Mouse (Mus musculus): ENCODE measurements around the gene Actn4.
A peak's percentile ranks its signal among the peaks of the same experiment; 100 is the strongest.

The Actn4 gene

DNA sequence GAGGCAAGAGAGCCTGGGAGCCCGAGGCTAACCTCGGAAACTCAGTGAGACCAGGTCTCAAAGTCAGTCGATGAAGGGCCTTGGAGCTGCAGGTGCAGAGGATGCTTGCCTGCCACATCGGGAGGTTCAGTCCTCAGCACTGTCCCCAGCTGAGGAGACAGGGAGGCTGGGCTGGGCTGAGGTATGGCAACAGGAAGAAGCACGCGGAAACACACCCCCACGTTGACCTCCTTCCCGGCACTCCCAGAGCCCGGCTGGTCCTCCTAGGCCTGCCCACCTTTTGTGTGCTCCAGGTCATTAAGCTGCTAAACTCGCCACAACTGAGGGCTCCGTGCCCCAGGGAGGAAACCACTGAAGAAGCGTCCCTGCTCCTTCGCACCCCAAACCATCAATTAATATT is 80.9 kb downstream of the Actn4 start, which contains the start of gene Capn12:
Gene Capn12 (plus strand): TSS at position 224 of the 400 bp plus-strand sequence.
- no peak for DNase-seq

DNA sequence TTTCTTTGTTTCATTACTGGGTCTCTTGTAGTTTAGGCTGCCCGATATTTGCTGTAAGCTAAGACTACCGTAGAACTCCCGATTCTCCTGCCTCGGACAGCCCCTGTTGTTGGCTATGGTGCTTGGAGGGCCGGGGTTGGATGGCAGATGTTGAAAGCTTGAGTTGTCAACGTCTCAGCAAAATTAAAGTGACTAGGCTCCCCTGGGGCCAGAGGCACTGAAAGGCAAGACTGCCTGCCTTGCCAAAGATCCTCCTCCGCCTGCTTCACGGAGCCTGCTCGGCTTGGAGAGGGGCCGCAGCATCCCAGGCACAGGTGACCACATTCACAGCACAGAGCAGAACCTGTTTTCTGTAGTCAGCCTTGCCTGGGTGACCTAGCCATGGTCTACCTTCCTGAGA is 81.6 kb downstream of the Actn4 start:
- peak in 1 of 2 experiments; percentile 55 for DNase-seq

DNA sequence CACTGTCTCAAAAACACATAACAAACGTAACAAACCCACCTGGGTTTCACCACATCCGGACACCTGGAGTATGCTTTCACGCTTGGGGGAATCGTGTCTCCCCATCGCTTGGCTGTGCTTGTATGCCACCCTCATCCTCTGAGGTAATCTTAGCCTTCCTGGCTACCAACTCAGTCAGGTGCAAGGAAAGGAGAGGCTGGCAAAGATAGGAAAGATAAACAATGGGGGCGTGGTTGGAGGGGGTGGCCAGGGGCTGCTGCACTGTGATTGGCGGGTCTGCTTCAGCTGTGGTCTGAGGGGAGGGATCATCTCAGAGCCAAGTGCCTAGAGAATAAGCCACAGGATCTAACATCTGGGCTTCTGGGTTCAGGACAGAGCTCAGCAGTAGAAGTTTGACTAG is 82.5 kb downstream of the Actn4 start:
- DNase-seq = no peak

DNA sequence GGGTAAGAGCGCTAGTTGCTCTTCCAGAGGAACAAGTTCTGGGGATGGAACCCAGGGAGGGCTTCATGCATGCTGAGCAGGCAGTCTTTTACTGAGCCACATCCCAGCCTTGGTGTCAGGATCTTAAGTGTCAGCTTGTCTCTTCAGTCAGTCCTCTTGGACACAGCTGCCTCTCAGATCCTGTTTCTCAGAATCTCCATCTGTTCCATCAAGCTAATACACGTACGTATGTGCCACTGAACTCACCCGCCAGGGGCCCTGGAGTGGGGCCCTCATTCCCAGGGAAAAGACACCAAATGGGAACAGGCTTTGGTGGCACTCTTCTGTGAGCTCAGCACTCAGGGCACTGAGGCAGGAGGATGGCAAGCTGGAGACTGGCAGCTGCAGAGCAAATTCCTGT is 84.3 kb downstream of the Actn4 start:
- DNase-seq = no peak

DNA sequence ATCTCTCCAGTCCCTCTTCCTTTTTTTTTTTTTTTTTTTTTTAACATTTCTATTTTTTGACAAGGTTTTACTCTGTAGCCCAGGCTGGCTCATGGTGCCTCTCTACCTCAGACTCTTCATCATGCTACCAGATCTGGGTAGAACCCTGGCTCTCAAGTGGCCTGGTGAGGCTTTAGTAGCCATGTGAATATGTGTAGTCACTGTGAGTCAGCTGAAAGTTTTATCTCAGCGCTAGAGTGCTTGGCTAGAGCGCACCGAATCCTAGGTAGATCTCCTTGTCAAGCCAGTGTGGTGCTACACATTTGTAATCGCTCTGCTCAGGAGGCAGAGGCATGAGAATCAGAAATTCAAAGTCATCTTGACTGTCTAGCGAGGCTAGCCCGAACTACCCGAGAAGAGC is 85.0 kb downstream of the Actn4 start:
- DNase-seq = no peak

DNA sequence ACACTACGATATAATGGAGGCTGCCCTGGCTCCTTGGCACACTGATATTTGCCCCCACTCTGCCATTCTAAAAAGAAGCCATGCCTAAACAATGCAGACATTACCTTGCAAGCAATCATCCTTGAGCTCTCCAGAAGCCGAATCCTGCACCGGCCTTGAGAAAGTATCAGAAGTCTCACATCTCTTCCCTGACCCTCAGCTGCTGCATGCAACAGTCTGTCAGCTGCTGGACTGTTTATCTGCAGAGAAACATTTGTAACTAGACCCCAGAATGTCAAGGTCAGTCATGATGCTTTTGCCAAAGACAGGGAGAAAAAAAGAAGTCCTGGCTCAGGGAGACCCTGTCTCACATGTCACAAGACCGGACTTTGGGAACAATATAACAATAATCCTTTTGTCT is 86.0 kb downstream of the Actn4 start:
- DNase-seq = no peak

DNA sequence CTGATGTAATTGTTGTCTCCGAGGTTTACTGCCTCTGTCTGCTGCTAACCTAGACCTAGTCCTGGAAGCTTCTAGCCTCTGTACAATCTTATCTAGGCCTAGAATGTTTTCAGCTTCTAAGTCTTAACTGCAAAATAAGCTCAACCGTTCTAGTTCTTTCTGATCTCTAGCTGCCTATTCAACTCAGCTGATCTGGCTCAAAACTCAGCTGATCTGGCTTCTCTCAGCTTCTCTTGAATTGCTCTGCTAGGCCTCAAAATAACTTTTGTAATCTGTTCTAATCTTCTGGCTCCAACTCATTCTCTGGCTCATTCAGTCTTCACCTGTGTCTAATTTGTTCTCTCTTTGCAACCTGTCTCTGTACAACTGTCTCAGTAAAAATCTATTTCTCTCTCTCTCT is 87.6 kb downstream of the Actn4 start:
- no peak for DNase-seq

DNA sequence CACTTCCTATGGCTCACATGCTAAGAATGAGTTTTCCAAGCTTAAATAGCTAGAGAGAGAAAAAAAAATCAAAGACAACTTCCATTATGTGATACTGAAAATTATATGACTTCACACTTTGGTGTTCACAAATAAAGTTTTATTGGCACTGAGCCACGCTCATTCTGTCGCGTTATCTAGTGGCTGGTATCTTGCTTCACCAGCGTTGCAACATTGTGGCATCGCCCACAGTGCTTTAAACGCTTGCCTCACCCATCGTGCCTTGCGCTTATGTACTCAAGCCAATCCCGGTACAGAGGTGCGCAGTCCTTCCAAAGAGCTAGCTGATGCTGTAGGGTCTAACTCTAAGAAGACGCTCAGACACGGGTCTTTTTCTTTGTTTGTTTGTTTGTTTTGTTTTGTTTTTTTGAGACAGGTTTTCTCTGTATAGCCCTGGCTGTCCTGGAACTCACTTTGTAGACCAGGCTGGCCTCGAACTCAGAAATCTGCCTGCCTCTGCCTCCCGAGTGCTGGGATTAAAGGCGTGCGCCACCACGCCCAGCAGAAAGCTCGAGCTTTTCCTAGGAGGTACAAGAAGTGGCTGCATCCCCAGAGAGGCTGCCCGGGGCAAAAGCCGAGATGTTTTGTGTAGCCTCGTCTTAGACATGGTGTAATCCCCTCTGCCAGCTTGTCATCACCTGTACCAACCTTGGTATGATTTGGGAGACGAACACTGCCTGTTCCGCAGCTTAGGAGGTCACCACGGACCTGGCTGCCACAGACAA is 91.1 kb downstream of the Actn4 start:
- no peak for DNase-seq

DNA sequence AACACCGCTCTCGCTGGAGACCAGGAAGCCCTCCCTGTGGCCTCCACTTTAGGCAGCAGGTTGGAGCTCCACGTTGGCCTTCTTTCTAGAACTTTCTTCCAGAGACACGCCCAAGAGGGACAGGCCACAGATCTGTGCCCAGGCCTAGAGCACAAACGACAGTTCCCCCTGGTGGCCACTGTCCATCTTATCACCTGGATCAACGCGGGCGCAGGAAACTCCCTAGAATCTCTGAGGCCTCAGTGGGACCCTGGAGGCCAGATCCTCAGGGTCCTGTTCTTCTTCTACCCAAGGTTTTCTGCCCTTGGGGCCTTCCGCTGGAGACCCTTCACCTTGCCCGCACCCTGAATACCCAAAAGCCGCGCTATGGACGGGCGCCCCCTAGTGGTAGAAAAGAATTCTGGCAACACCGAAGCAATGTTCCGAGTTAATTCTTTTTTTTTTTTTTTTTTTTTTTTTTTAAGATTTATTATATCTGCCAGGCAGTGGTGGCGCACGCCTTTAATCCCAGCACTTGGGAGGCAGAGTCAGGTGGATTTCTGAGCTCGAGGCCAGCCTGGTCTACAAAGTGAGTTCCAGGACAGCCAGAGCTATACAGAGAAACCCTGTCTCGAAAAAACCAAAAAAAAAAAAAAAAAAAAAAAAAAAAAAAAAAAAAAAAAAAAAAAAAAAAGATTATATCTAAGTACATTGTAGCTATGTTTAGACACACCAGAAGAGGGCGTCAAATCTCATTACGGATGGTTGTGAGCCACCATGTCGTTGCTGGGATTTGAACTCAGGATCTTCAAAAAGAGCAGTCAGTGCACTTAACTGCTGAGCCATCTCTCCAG is 94.4 kb downstream of the Actn4 start:
- DNase-seq = peak; percentile 83 to 87

DNA sequence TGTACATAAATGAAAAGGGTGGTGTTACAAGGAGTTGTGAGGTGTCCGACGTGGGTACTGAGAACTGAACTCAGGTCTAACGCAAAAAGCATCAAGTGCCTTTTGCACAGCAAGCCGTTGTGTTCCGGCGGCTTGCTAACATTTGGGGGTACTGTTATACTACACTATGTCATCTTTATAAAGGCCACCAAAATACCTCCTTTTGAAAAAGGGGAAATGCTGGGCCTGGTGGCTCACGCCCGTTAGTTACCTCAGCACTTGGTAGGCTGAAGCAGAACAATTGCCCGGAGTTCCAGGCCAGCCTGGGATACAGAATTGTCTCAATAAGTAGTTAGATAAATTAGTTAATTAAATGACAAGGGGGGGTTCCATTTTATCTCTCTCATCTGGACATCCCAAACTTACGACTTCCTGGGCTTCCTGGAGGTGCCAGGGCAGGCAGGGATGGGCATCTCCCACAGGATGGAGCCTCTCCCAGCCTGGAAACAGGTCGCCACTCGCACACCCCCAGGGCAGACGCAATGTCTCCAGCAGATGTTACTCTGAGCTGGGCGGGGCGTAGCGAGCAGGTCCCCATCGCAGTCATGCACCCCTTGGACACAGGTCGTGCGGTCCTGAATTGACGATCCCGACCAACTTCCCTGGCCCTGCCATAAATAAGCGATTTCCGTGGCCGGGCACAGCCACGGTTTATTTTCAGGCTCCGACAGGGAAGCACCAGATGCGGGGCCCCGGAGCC is 95.2 kb downstream of the Actn4 start:
- DNase-seq = no peak

DNA sequence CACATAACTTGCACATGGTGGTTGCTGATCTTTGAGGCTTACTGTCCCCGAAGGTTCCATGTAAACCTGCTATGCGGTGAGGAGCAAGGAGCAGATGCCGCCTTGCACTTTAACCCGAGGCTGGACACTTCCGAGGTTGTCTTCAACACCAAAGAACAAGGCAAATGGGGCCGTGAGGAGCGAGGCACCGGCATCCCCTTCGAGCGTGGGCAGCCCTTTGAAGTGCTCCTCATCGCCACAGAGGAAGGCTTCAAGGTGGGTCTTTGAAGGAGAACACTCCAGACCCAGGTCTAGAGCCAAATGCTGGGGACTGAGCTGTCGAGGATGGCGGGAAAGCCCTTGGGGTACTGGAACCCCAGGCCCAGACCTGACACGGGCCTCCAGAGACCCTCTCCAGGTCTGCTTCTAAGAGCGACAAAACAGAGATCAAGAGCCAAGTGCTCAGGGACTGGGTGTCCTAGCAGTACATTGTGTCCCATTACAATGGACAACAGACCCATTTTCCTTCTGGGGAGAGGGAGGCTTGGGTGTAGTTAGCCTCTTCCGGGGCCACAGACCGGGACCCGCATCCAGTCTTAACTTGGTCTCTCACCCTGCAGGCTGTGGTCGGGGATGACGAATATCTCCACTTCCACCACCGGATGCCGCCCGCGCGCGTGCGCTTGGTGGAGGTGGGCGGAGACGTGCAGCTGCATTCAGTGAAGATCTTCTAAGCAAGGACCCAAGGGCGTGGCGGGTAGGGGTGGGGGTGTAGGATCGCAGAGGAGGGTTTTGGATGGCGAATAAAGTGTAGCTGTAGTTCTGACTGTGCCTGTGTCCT is 96.4 kb downstream of the Actn4 start:
- peak; percentile 59 to 65 for DNase-seq

DNA sequence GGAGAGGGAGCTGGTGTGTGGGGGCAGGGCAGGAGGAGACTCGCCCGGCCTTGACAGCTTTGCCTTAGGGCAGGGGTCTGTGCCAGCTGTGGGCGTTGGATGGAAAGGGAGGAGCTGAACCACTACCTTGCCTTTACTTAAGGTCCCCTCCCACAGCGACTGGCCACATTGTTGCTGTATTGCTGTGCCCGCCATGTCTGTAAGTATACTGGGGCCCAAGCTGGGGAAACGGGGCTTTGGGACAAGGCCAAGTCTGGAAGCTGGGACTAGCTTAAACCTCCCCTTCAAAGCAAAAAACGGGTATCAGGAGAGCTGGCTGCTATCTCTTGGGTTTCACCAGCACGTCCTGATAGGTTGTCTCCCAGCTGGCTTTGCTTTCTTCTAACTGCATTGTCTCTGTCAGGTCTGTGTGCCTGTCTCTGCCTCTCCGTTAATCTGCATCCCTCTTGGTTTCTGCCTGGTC is 97.8 kb downstream of the Actn4 start:
- peak in 1 of 2 experiments; percentile 40 for DNase-seq

DNA sequence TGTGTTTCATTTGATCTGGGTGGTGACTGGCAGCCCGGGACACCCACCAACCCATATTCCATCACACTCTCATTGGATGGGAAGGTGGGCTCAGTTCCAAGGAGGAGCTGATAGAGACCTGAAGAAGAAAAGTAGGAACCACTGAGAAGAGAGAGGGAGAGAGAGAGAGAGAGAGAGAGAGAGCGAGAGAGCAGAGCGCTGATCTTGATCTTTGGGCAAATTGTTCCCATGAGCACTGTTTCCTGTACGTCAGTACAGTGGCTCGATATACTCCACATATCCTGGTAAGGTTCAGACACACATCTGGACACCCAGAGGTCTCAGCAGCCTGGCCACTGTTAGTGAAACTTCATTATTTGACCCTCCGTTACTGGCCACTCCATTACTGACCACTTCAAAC is 98.6 kb downstream of the Actn4 start, which contains the start of gene Lgals7:
Gene Lgals7 (plus strand): TSS at position 314 of the 400 bp plus-strand sequence.
- no peak for DNase-seq

DNA sequence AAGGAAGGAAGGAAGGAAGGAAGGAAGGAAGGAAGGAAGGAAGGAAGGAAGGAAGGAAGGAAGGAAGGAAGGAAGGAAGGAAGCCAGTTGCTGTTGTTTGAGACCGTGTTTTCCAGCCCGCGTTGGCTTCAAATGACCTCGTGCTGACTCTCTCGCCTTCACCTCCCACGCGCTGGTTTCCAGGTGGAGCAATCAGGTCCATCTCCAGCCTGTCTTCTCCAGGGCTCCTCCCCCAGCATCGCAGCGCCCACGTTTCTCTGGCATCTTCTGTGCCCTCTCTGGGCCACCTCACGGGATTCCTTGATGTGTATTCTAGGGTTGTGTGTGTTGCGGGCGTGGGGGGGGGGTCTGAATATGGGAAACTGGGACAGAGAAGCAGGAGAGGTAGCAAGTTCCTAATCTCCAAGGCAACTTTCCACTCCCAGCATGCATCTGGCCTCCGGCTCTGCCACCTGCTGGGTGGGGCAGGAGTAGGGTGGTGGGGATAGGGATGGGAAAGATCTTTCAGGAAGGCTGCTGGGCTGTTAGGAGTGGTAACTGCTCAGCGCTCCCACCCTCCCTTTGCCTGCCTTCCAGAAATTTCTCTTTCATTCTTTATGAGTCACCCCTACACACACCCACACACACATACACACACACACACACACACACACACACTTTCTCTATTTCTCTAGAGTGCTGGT is 99.2 kb downstream of the Actn4 start:
- DNase-seq = no peak

DNA sequence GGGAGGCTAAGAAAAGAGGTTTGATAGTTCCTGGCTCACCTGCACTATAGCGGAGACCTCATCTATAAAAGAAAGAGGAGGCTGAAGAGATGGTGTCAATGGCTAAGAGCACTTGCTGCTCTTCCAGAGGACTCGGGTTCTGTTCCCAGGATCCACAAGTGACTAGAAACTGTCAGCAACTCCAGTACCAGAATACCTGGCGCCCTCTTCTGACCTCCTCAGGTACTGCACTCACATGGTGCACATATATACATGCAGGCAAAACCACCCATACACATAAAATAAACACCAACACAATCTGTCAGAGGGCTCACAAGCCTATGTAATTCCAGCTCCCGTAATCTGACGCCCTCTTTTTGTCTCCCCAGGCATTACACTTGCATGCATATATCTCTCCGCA is 101.2 kb downstream of the Actn4 start:
- no peak for DNase-seq

DNA sequence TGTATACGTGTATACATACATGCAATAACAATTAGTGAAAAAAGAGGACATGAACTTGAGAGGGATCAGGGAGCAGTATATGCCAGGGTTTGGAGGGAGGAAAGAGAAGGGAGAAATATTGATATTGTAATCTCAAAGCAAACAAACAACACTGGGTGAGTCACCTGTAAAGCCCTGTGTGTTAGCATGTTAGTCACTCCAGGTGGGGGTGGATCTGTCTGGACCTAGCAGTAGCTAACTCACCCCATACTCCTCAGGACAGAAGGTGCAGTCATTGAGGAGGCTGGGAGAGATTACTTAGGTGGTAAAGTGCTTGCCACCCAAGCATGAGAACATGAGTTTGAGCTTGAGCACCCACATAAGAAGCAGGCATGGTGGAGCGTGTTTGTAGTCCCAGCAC is 102.2 kb downstream of the Actn4 start:
- DNase-seq = no peak

DNA sequence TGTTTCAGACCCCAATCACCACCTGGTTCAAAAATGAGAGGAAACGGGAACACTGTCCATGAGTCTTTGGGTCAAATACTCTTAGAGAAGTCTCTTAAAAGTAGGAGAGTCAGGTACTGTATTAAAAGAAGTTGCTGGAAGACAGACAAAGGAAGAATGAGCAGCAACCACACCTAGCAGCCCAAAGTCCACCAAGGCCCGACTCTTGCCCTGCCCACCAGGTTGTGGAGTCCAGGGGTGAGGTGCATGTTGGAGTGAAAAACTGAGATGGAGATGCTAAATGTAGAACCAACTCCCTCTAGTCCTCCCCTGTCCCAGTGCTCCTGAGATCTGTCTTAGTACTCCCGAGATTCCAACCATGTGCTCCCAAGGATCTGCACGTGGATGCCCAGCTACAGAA is 111.5 kb downstream of the Actn4 start:
- DNase-seq = no peak

DNA sequence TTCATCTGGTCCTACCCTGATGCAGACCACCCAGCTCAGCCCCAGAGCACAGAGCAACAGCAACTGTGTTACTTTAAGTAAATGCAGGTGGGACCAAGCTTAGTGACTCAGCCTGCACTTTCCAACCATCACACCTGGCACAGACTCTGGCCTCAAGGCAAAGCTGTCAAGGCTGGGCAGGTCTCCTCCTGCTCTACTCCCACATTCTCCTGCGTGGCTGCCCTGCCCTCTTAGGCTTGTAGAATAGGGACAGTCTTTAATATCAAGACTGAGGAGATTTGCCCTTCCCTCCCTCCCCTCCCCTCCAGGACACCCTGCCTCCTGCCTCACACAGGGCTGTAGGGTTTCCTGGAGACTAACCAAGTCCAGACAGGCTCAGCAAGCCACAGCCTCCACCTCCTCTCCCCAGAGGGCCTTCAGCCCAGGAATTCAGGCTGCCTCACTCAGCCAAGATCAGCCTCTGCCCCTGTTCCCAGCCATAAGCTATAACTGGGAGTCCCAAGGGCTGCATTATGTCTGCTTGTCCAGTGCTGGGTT is 112.4 kb downstream of the Actn4 start:
- no peak for DNase-seq

DNA sequence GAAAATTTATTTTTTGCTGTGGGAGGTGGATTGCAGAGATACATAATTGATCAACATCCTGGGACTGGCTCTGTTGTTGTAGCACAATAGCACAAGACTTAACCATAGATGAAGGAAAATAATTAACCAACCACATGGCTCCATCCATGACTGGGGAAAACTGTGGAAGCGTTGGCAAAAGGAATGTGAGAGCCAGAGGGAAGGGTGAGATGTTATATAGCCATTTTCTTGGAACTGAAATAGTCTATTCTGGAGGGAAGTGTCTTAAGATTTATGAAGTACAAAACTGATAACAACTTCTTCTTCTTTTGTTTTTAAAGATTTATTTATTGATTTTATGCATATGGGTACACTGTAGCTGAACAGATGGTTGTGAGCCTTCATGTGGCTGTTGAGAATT is 114.9 kb downstream of the Actn4 start:
- no peak for DNase-seq
